Mouse (Mus musculus) erythroblast, adult 5-6 weeks (primary cell): Measurements from ENCODE around the gene Akr1d1. TPM values are rescaled to one million over a fixed set of nuclear protein-coding genes. Genes with fewer than 3 reads are reported as not detected.

Experiments used
- ATAC-seq: replicated peaks from 2 replicates; pipeline ENCODE4 v1.8.0; 2016; ENCODE audit warnings: moderate number of reproducible peaks, mild to moderate bottlenecking, moderate TSS enrichment, inconsistent platforms; ENCODE audit not compliant: poor library complexity, low FRiP score, severe bottlenecking
- total RNA-seq, 2 experiments: library from RNA; stranded (forward) in 1 of 2; stranded (reverse) in 1 of 2; fragments of 150-400 nt in 1 of 2; fragments of 200-764, 138-1000 nt in 1 of 2; gene quantifications; 2 replicates each; pipeline versions ENCODE4 v1.2.3 to v1.2.4; 2015 to 2017; ENCODE audit warnings: low replicate concordance in 2 of 2

The Akr1d1 gene
- total RNA-seq, 2 experiments from 2014 or later = not detected

GRCm38 (mm10) chr6:37612603-37613284, 82.8 kb downstream of the Akr1d1 start:
- ATAC-seq = no peak

GRCm38 (mm10) chr6:37615490-37615889, 85.5 kb downstream of the Akr1d1 start:
- no peak for ATAC-seq

- no peak for ATAC-seq
Observed at GRCm38 (mm10) chr6:37616136-37616535, 86.2 kb downstream of the Akr1d1 start.

- ATAC-seq = no peak
Observed at GRCm38 (mm10) chr6:37617431-37618011, 87.5 kb downstream of the Akr1d1 start.

Other genes with a start within 250 kb of the Akr1d1 start
- 1.0 TPM in 1 of 2 replicates, not detected in the other for gene Dgki, start 230.0 kb upstream of the Akr1d1 start, total RNA-seq (2015; ENCODE audit: low replicate concordance)
- 1.1 TPM in 1 of 2 replicates, not detected in the other for gene Dgki, start 230.0 kb upstream of the Akr1d1 start, total RNA-seq (2017; ENCODE audit: low replicate concordance)
- 2.5 and 2.9 TPM in 2 replicates for gene Creb3l2, start 88.0 kb upstream of the Akr1d1 start, total RNA-seq (2015; ENCODE audit: low replicate concordance)
- gene Creb3l2, start 88.0 kb upstream of the Akr1d1 start, total RNA-seq (2017; ENCODE audit: low replicate concordance) = 0.70 and 1.1 TPM in 2 replicates